In the genomic region with DNA sequence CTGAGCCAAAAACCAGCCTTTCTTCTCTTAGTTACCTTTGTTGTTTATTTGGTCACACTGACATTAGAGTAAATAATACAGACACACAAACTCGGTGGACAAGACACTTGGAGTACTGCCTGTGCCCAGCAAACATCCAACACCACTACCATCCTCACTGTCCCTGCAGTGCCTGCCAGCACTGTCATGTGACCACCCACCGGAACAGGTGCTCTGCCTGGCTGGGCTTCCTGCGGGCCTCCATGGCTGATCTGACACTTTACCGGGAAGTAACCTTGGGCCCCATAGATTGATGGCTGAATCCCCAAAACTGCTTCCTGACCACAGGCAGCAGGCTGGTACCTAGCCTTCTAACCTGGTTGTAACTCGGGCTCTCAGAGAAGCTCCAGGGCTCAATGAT, we compare ENCODE assay signal across 24 mouse cellular contexts.
DNase-seq lines count a peak whose midpoint lies in the region; TF ChIP-seq lines count a peak whose summit lies in the region.
"Had no signal": no experiment of that assay in that cellular context is flagged by ENCODE, and none has a peak within 500 bp of the region (broad histone marks: within the 10 kb centered on the region; RNA-seq: fewer than 3 reads in every experiment).

No protein-coding gene starts in this region.

- H3K27me3 ChIP-seq in liver, adult 2 months (ENCODE audit: control insufficient read depth, insufficient read depth, low read length): no peaks in the 10 kb centered on the region
- H3K27me3 ChIP-seq in limb, embryonic 10.5 days (ENCODE audit: low read depth, poor library complexity, severe bottlenecking): no peaks in the 10 kb centered on the region
- H3K27me3 ChIP-seq: embryonic facial prominence, embryonic 12.5 days; embryonic facial prominence, embryonic 15.5 days; forebrain, embryonic 12.5 days; heart, embryonic 12.5 days; heart, embryonic 15.5 days; hindbrain, embryonic 13.5 days; intestine, embryonic 15.5 days had no signal

- H3K4me1 ChIP-seq in liver, adult 2 months (ENCODE audit: control insufficient read depth, insufficient read depth, low read length): no peaks in the 10 kb centered on the region
- no peaks in the 10 kb centered on the region for H3K4me1 ChIP-seq in limb, embryonic 10.5 days
- H3K4me1 ChIP-seq: embryonic facial prominence, embryonic 12.5 days; embryonic facial prominence, embryonic 15.5 days; forebrain, embryonic 12.5 days; heart, embryonic 15.5 days; hindbrain, embryonic 10.5 days; hindbrain, embryonic 13.5 days; intestine, embryonic 15.5 days had no signal

- no peaks in the 10 kb centered on the region for H3K79me2 ChIP-seq in liver, adult 2 months (ENCODE audit: control insufficient read depth, insufficient read depth, low read length)

- H3K4me3 ChIP-seq in gastrocnemius, adult 2 months: no peak overlapping the region
- no peak overlapping the region for H3K4me3 ChIP-seq in liver, adult 2 months (ENCODE audit: insufficient read depth, low read depth, low read length)
- no peak overlapping the region for H3K4me3 ChIP-seq in limb, embryonic 10.5 days
- H3K4me3 ChIP-seq: embryonic facial prominence, embryonic 12.5 days; embryonic facial prominence, embryonic 15.5 days; forebrain, embryonic 12.5 days; heart, embryonic 12.5 days; heart, embryonic 15.5 days; hindbrain, embryonic 10.5 days; hindbrain, embryonic 13.5 days; intestine, embryonic 15.5 days had no signal

- no peak for TF ChIP-seq POLR2A in liver, adult 2 months (IDR thresholded peaks at IDR 0.05; ENCODE audit: extremely low read depth, insufficient read depth, low read length)

- H3K9me3 ChIP-seq in limb, embryonic 10.5 days (replicated peaks): no peaks in the 10 kb centered on the region
- H3K9me3 ChIP-seq: embryonic facial prominence, embryonic 12.5 days; embryonic facial prominence, embryonic 15.5 days; forebrain, embryonic 12.5 days; heart, embryonic 12.5 days; heart, embryonic 15.5 days; hindbrain, embryonic 10.5 days; hindbrain, embryonic 13.5 days; intestine, embryonic 15.5 days had no signal

- WGBS in liver, adult 2 months: 44% methylated on average over 5 of the region's 5 CpGs
- WGBS in limb, embryonic 10.5 days: 74% methylated on average over 5 of the region's 5 CpGs

- intact Hi-C loops in gastrocnemius, adult 2 months (cut with DNase I): no loop called here
- intact Hi-C loops in gastrocnemius, postnatal 36 days (cut with DNase I): no loop called here

- H3K36me3 ChIP-seq in liver, adult 2 months (ENCODE audit: control insufficient read depth, insufficient read depth, low read length): no peaks in the 10 kb centered on the region
- no peaks in the 10 kb centered on the region for H3K36me3 ChIP-seq in limb, embryonic 10.5 days
- H3K36me3 ChIP-seq: embryonic facial prominence, embryonic 12.5 days; embryonic facial prominence, embryonic 15.5 days; forebrain, embryonic 12.5 days; heart, embryonic 12.5 days; heart, embryonic 15.5 days; hindbrain, embryonic 10.5 days; hindbrain, embryonic 13.5 days; intestine, embryonic 15.5 days had no signal

- H3K9ac ChIP-seq in liver, adult 2 months (ENCODE audit: low read depth, low read length): no peak overlapping the region
- H3K9ac ChIP-seq: embryonic facial prominence, embryonic 12.5 days; embryonic facial prominence, embryonic 15.5 days; forebrain, embryonic 12.5 days; heart, embryonic 12.5 days; heart, embryonic 15.5 days; hindbrain, embryonic 13.5 days; intestine, embryonic 15.5 days had no signal

- no peak overlapping the region for H3K27ac ChIP-seq in gastrocnemius, adult 2 months
- H3K27ac ChIP-seq in liver, adult 2 months (replicated peaks; ENCODE audit: insufficient read depth, low read depth, low read length): no peak overlapping the region
- H3K27ac ChIP-seq in limb, embryonic 10.5 days: no peak overlapping the region
- H3K27ac ChIP-seq: embryonic facial prominence, embryonic 12.5 days; embryonic facial prominence, embryonic 15.5 days; forebrain, embryonic 12.5 days; heart, embryonic 15.5 days; hindbrain, embryonic 10.5 days; hindbrain, embryonic 13.5 days; intestine, embryonic 15.5 days had no signal

- no peak for TF ChIP-seq CTCF in gastrocnemius, adult 2 months (IDR thresholded peaks at IDR 0.05)
- TF ChIP-seq CTCF in liver, adult 2 months (IDR thresholded peaks at IDR 0.05; ENCODE audit: low read depth, low read length): no peak

- peak; percentile 43 for DNase-seq in gastrocnemius, adult 2 months
- DNase-seq in gastrocnemius, postnatal 36 days: no peak
- peak; percentile 27 for DNase-seq in liver, adult 2 months (ENCODE audit: extremely low read depth, low read depth, low spot score)
- no peak for DNase-seq in liver
- DNase-seq in limb, embryonic 10.5 days (ENCODE audit: low spot score): peak; percentile 23
- no peak for DNase-seq in ovary, postnatal 36 days (ENCODE audit: low spot score)
- DNase-seq: adrenal gland, adult 2 months; adrenal gland, postnatal 14 days; cerebellum, adult 11 months; cerebellum, adult 2 months; cerebellum, adult 9-11 months; cerebellum, postnatal 25 days; gastrocnemius, postnatal 25 days; heart, adult 18-20 months; heart, postnatal 10 days; heart, postnatal 36 days had no signal

Comparison
In these comparisons a context has a peak if more than half of its experiments do, and no peak if none do; other contexts are left out.
1. DNase-seq: peak in gastrocnemius, adult 2 months (single experiment), liver, adult 2 months (single experiment) and limb, embryonic 10.5 days (single experiment); none in gastrocnemius, postnatal 36 days (0 of 2), liver (single experiment) and ovary, postnatal 36 days (single experiment).